Mouse (Mus musculus) spleen, adult 2 months (tissue): ENCODE data around the gene Ccdc194.

Source experiments
- CTCF ChIP-seq: fragments of 200-500 bp; IDR thresholded peaks from 2 replicates; pipeline ENCODE4 v1.5.1; 2011; ENCODE audit warnings: mild to moderate bottlenecking, inconsistent platforms; ENCODE audit not compliant: insufficient read depth, insufficient read length, insufficient replicate concordance; ENCODE audit errors: extremely low read depth
- POLR2A ChIP-seq: fragments of 200-500 bp; IDR thresholded peaks from 2 replicates; pipeline ENCODE4 v1.6.1; 2011; ENCODE audit warnings: low read depth, low read length, inconsistent platforms

- no peak for TF ChIP-seq CTCF
- no peak for TF ChIP-seq POLR2A
Measured at GRCm38 (mm10) chr8:71543755-71544154, 18.2 kb upstream of the Ccdc194 start.
